Mouse (Mus musculus) skeletal muscle tissue, adult 2 months (tissue): ENCODE results near the gene Ugcg.
A peak's percentile ranks its signal among the peaks of the same experiment; 100 is the strongest.
"Not testable (repeated sequence)": the region's sequence is repeated elsewhere in the genome, so short reads cannot be mapped to it uniquely, and the experiment has no call there.

Experiments
- DNase-seq: peaks from one replicate; pipeline ENCODE4 v3.0.0-alpha.2; 2012; ENCODE audit warnings: low read depth, low spot score

Gene Ugcg

DNA sequence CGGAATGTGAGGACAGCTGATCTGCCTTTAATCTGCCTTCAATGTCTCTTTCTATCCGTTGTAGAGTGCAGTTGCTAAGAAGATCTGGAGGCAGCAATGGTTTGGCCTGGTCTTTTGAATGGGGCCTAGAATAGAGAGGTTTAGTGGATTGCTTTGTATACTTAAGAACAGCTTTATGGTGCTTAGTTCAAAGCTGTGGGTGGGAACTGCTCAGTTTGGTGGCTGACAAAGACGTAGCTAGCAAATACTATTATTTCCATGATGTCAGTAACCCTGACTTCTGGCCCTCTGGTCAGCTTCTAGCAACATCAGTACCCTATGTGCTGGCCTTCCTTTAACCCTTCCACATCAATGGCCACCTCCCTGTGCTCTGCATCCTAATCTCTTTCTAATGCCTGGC lies 68.8 kb downstream of the Ugcg start:
- no peak for DNase-seq

DNA sequence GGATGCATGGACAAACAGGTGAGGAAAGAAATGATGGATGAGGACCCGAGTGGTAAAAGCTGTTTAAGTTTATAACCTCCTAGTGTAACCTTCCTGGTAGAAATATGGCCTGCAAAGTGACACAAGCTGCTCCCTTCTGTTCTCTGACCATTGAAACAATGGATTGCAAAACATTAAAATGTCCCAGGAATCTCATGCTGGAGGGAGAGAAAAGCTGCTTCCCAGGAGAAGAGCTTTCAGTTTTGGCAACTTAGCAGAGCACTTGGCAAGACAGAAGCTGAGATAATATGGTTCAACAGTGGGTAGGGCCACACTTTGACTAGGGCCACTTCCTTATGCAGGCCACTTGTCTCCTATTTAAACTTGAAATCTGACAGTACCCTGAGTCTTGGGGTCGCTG lies 69.7 kb downstream of the Ugcg start:
- peak; percentile 27 for DNase-seq

DNA sequence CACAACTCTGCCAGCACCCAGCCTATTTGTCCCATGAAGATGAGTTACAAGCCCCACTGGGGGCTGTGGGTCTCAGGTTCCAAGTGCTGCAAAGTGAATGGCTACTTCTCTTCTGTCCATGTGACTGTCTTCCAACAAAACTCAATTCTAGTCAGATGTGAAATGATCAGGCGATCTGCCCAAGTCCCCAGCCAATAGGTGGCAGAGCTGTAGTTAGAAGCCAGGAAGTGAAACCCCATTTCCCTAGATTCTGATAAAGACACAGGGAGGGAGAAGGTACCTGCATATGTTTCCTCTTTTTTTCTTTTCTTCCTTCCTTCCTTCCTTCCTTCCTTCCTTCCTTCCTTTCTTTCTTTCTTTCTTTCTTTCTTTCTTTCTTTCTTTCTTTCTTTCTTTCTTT lies 70.7 kb downstream of the Ugcg start:
- no peak for DNase-seq

DNA sequence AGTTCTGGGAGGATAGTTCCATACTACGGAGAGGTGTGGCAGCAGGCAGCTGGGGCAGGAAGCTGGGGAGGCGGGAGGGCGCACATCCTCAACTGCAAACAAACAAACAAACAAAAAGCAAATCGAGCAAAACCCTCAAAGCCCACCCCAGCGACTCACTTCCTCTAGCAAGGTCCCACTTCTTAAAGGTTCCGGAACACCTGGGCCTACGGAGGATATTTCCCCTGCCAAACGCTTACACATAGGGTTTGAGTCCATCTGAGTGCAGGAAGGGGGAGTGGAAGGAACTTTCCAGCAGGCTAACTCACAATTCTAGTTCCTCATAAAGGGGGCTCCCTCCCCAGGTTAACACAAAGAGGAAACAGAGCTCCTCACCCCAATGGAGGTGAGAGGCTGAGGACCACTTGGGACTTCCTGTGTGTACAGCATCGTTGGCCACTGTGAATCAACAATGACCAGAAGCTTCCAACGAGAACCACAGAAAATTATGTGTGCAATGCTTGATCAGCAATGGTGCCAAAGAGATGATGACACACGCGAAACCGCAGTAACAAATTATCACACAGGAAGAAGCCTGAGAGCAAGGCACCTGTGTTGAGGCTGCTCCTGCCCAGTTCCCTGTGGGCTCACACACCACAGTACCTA lies 71.9 kb downstream of the Ugcg start:
- DNase-seq, result no peak

DNA sequence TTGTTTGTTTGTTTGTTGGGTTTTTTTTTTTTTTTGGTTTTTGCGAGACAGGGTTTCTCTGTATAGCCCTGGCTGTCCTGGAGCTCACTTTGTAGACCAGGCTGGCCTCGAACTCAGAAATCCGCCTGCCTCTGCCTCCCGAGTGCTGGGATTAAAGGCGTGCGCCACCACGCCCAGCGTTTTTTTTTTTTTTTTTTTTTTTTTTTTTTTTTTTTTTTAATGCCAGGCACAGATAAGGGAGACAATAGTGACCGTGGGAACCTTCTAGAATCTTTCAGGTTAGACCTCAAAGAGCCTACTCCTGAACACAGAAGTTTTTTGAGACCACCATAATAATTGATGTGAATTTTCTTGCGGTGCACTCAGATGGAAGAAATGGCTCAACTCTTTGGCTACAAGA lies 72.5 kb downstream of the Ugcg start:
- DNase-seq, result not testable (repeated sequence)

DNA sequence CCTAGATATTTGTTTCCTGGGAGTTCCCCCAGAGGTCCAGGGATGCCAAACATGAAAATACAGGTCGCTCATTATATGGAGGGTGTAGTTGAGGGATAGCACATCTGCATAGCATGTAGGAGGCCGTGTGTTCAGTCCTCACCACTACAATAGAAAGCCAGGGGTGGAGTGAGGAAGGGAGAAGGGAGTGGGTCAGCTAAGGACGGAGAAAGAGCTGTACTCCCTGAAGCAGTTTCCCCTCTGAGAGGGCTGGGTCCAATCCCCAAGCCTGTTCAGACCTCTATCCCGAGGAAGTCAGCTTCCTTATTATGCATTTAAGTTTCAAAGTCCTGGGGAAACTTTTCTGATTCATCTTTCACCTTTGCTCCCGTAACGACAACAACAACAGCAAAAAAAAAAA lies 73.1 kb downstream of the Ugcg start:
- DNase-seq, result no peak

DNA sequence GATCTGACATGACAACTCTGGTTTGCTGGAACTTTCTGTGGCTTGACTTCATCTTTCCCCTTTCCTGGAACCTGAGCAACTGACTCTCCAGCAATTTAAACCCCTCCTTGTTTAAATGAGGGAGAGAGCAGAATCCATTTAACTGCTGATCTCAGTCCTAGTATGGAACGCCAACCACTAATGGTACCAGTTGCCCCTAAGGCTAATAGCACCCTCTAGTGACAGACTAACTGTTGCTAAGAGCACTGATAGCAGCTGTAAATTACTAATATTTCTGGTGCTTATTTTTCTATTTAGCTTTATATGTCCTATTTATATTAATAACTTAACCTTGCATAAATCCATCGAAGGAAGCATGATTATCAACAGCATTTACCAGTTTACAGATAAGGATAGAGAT lies 74.4 kb downstream of the Ugcg start:
- DNase-seq, result no peak

DNA sequence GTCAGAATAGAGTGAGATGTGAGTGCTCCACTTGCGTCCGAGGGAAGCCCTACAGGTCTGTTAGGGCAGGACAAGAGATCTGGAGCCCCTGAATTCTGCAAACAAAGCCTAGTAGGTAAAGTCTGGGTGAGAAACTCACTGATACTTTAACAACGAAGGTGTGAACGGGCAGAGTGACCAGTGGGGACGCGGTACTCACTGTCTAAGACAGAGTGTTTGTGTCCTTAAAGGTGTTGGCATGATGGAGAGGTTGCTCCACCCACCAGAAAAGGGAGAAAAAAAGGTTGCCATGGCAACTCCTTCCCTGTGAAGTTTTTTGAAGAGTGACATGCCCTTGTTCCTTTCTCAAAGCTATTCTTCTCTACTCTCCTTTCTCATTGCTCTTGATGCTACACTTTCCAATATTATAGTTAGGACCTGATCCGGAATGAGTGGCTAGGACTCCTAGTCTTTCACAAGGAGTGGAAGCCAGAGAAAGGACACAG lies 75.6 kb downstream of the Ugcg start:
- no peak for DNase-seq

DNA sequence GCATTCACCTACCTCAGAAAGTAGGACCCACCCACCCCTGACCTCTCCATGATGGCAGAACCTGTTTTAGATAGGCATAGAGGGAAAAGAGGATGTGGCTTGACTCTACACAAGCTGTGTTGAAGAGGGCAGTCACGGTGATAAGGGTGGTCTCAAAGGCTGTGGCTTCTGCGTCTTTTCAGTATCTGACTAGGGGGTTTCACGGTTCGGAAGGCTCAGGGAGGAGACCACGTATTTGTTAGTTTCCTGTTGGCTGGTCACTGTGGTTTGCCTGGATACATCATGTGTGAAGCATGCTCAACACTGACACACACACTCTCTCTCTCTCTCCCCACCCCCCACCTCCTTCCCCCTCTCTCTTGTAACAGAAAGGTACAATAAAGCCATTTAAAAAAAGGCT lies 76.1 kb downstream of the Ugcg start:
- DNase-seq, result no peak

DNA sequence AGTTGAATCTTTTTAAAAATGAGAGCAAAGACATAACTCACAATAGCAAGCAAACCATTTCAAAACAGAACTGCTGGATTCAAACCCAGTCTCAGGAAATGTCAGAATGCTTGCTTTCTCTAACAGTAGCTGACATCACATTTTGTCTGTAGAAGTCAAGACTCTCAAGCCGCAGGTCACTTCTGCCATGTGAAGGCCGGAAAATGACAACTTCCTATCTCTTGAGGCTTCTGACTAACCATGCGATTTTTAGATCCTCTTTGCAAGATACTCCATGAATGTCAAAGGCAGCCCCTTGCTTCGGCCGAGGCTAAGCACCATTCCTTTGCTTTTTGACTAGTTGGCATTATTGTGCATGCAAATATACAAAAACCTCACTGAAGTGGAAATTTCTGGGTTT lies 76.6 kb downstream of the Ugcg start:
- DNase-seq, result no peak
